Mouse (Mus musculus) right cerebral cortex, postnatal 25 days (tissue): ENCODE data around the gene Acly.

Experiments used
- DNase-seq: peaks from one replicate; pipeline ENCODE4 v3.0.0; 2022

Gene Acly

GRCm38 (mm10) chr11:100527458-100528374 is at the start of gene Acly:
Acly (minus strand) TSS chr11:100528000.
- peak; percentile 97 for DNase-seq

- no peak for DNase-seq
These were observed 48.5 kb upstream of the Acly start for GRCm38 (mm10) chr11:100576256-100576655.

- DNase-seq = no peak
These were observed 47.7 kb upstream of the Acly start for GRCm38 (mm10) chr11:100575484-100575855.

- peak; percentile 58 for DNase-seq
These were observed 47.1 kb upstream of the Acly start, which contains the start of gene Cnp for GRCm38 (mm10) chr11:100574708-100575483. Cnp (plus strand) TSS chr11:100574904.

GRCm38 (mm10) chr11:100574188-100574587 is 46.4 kb upstream of the Acly start:
- DNase-seq = no peak

GRCm38 (mm10) chr11:100571202-100571567 is 43.4 kb upstream of the Acly start:
- DNase-seq = peak; percentile 26

- peak; percentile 49 for DNase-seq
These were observed 42.8 kb upstream of the Acly start for GRCm38 (mm10) chr11:100570430-100571201.

GRCm38 (mm10) chr11:100569789-100570188 is 42.0 kb upstream of the Acly start:
- DNase-seq = no peak

GRCm38 (mm10) chr11:100568692-100569091 is 40.9 kb upstream of the Acly start:
- no peak for DNase-seq

- DNase-seq = no peak
These were observed 40.0 kb upstream of the Acly start for GRCm38 (mm10) chr11:100567815-100568245.

- no peak for DNase-seq
These were observed 39.4 kb upstream of the Acly start for GRCm38 (mm10) chr11:100567229-100567628.

- no peak for DNase-seq
These were observed 36.9 kb upstream of the Acly start for GRCm38 (mm10) chr11:100564703-100565102.

GRCm38 (mm10) chr11:100564297-100564696 is 36.5 kb upstream of the Acly start:
- DNase-seq = peak; percentile 80

GRCm38 (mm10) chr11:100561748-100562147 is 33.9 kb upstream of the Acly start:
- DNase-seq = no peak

GRCm38 (mm10) chr11:100559476-100559875 is 31.7 kb upstream of the Acly start:
- DNase-seq = no peak

GRCm38 (mm10) chr11:100557563-100557962 is 29.8 kb upstream of the Acly start:
- DNase-seq = no peak

- DNase-seq = peak; percentile 44
These were observed 27.8 kb upstream of the Acly start for GRCm38 (mm10) chr11:100555583-100555982.

GRCm38 (mm10) chr11:100552842-100553241 is 25.0 kb upstream of the Acly start:
- no peak for DNase-seq

GRCm38 (mm10) chr11:100550101-100550500 is 22.3 kb upstream of the Acly start:
- DNase-seq = no peak

- DNase-seq = no peak
These were observed 21.7 kb upstream of the Acly start for GRCm38 (mm10) chr11:100549466-100549865.

GRCm38 (mm10) chr11:100548141-100548540 is 20.3 kb upstream of the Acly start:
- DNase-seq = no peak

- DNase-seq = no peak
These were observed 19.2 kb upstream of the Acly start for GRCm38 (mm10) chr11:100546955-100547354.

- no peak for DNase-seq
These were observed 17.9 kb upstream of the Acly start for GRCm38 (mm10) chr11:100545746-100546085.
